Mouse (Mus musculus): Measurements from ENCODE around the gene 9530003J23Rik. TPM values are rescaled to one million over a fixed set of nuclear protein-coding genes. Genes with fewer than 3 reads are reported as not detected.

Gene 9530003J23Rik
- polyA plus RNA-seq, 1 experiment from 2014 or later = not detected

GRCm38 (mm10) chr10:117203558-117203981, 34.9 kb downstream of the 9530003J23Rik start:
- H3K27ac ChIP-seq (ENCODE audit: low read length) = no peak overlapping the region
- H3K4me3 ChIP-seq (replicated peaks; ENCODE audit: low read length) = no peak overlapping the region
- H3K9me3 ChIP-seq (replicated peaks; ENCODE audit: control insufficient read depth, low read length) = no peaks in the 10 kb centered on the region
- WGBS = 57% methylated on average over 2 of the region's 2 CpGs
- H3K27me3 ChIP-seq (ENCODE audit: control insufficient read depth, insufficient read depth, low read length) = no peaks in the 10 kb centered on the region
- no peaks in the 10 kb centered on the region for H3K36me3 ChIP-seq (ENCODE audit: control insufficient read depth, insufficient read depth, low read length)
- no peak overlapping the region for H3K4me2 ChIP-seq (ENCODE audit: low read depth, low read length)
- ATAC-seq (ENCODE audit: insufficient read depth, low FRiP score) = no peak
- no peak overlapping the region for H3K9ac ChIP-seq (ENCODE audit: low read length)
- H3K4me1 ChIP-seq (ENCODE audit: control insufficient read depth, insufficient read depth, low read length) = no peaks in the 10 kb centered on the region; the same call in 1 of the 2 replicates

- H3K4me1 ChIP-seq (ENCODE audit: control insufficient read depth, insufficient read depth, low read length) = no peaks in the 10 kb centered on the region; the same call in 1 of the 2 replicates
- H3K9me3 ChIP-seq (replicated peaks; ENCODE audit: control insufficient read depth, low read length) = no peaks in the 10 kb centered on the region
- H3K27ac ChIP-seq (ENCODE audit: low read length) = no peak overlapping the region
- H3K9ac ChIP-seq (ENCODE audit: low read length) = no peak overlapping the region
- no peak overlapping the region for H3K4me3 ChIP-seq (replicated peaks; ENCODE audit: low read length)
- H3K4me2 ChIP-seq (ENCODE audit: low read depth, low read length) = no peak overlapping the region
- H3K27me3 ChIP-seq (ENCODE audit: control insufficient read depth, insufficient read depth, low read length) = no peaks in the 10 kb centered on the region
- ATAC-seq (ENCODE audit: insufficient read depth, low FRiP score) = no peak
- 49% methylated on average over 17 of the region's 17 CpGs for WGBS
- no peaks in the 10 kb centered on the region for H3K36me3 ChIP-seq (ENCODE audit: control insufficient read depth, insufficient read depth, low read length)
These were observed 35.4 kb downstream of the 9530003J23Rik start for GRCm38 (mm10) chr10:117202981-117203557.

GRCm38 (mm10) chr10:117199701-117200100, 38.8 kb downstream of the 9530003J23Rik start:
- Histone ChIP-seq H3K36me3 (ENCODE audit: control insufficient read depth, insufficient read depth, low read length) (no peaks in the 10 kb centered on the region), H3K27ac (ENCODE audit: low read length) (no peak overlapping the region), H3K4me1 (ENCODE audit: control insufficient read depth, insufficient read depth, low read length) (no peaks in the 10 kb centered on the region; the same call in 1 of the 2 replicates), H3K4me2 (ENCODE audit: low read depth, low read length) (no peak overlapping the region), H3K9me3 (replicated peaks; ENCODE audit: control insufficient read depth, low read length) (no peaks in the 10 kb centered on the region), H3K27me3 (ENCODE audit: control insufficient read depth, insufficient read depth, low read length) (no peaks in the 10 kb centered on the region), H3K9ac (ENCODE audit: low read length) (no peak overlapping the region), H3K4me3 (replicated peaks; ENCODE audit: low read length) (no peak overlapping the region)
- ATAC-seq (ENCODE audit: insufficient read depth, low FRiP score) = no peak
- 69% methylated on average over 3 of the region's 3 CpGs for WGBS

GRCm38 (mm10) chr10:117196696-117197095, 41.8 kb downstream of the 9530003J23Rik start:
- no peak overlapping the region for H3K4me2 ChIP-seq (ENCODE audit: low read depth, low read length)
- no peak for ATAC-seq (ENCODE audit: insufficient read depth, low FRiP score)
- no peaks in the 10 kb centered on the region for H3K9me3 ChIP-seq (replicated peaks; ENCODE audit: control insufficient read depth, low read length)
- H3K4me1 ChIP-seq (ENCODE audit: control insufficient read depth, insufficient read depth, low read length) = no peaks in the 10 kb centered on the region
- no peak overlapping the region for H3K9ac ChIP-seq (ENCODE audit: low read length)
- no peak overlapping the region for H3K27ac ChIP-seq (ENCODE audit: low read length)
- H3K4me3 ChIP-seq (replicated peaks; ENCODE audit: low read length) = no peak overlapping the region
- WGBS = 65% methylated on average over 3 of the region's 3 CpGs
- H3K27me3 ChIP-seq (ENCODE audit: control insufficient read depth, insufficient read depth, low read length) = no peaks in the 10 kb centered on the region
- H3K36me3 ChIP-seq (ENCODE audit: control insufficient read depth, insufficient read depth, low read length) = no peaks in the 10 kb centered on the region

- no peak overlapping the region for H3K27ac ChIP-seq (ENCODE audit: low read length)
- no peak for ATAC-seq (ENCODE audit: insufficient read depth, low FRiP score)
- WGBS = 90% methylated on average over 4 of the region's 4 CpGs
- no peak overlapping the region for H3K4me3 ChIP-seq (replicated peaks; ENCODE audit: low read length)
- no peak overlapping the region for H3K4me2 ChIP-seq (ENCODE audit: low read depth, low read length)
- no peaks in the 10 kb centered on the region for H3K4me1 ChIP-seq (ENCODE audit: control insufficient read depth, insufficient read depth, low read length)
- no peaks in the 10 kb centered on the region for H3K27me3 ChIP-seq (ENCODE audit: control insufficient read depth, insufficient read depth, low read length)
- no peak overlapping the region for H3K9ac ChIP-seq (ENCODE audit: low read length)
- no peaks in the 10 kb centered on the region for H3K36me3 ChIP-seq (ENCODE audit: control insufficient read depth, insufficient read depth, low read length)
- no peaks in the 10 kb centered on the region for H3K9me3 ChIP-seq (replicated peaks; ENCODE audit: control insufficient read depth, low read length)
These were observed 42.8 kb downstream of the 9530003J23Rik start for GRCm38 (mm10) chr10:117195748-117196147.

- Histone ChIP-seq H3K9me3 (replicated peaks; ENCODE audit: control insufficient read depth, low read length) (no peaks in the 10 kb centered on the region), H3K27ac (ENCODE audit: low read length) (no peak overlapping the region), H3K27me3 (ENCODE audit: control insufficient read depth, insufficient read depth, low read length) (no peaks in the 10 kb centered on the region), H3K36me3 (ENCODE audit: control insufficient read depth, insufficient read depth, low read length) (no peaks in the 10 kb centered on the region), H3K4me1 (ENCODE audit: control insufficient read depth, insufficient read depth, low read length) (no peaks in the 10 kb centered on the region), H3K4me3 (replicated peaks; ENCODE audit: low read length) (no peak overlapping the region), H3K9ac (ENCODE audit: low read length) (no peak overlapping the region), H3K4me2 (ENCODE audit: low read depth, low read length) (no peak overlapping the region)
- no peak for ATAC-seq (ENCODE audit: insufficient read depth, low FRiP score)
- WGBS = 75% methylated on average over 12 of the region's 12 CpGs
These were observed 43.5 kb downstream of the 9530003J23Rik start for GRCm38 (mm10) chr10:117195005-117195404.

- H3K36me3 ChIP-seq (ENCODE audit: control insufficient read depth, insufficient read depth, low read length) = no peaks in the 10 kb centered on the region
- no peak for ATAC-seq (ENCODE audit: insufficient read depth, low FRiP score)
- H3K9me3 ChIP-seq (replicated peaks; ENCODE audit: control insufficient read depth, low read length) = no peaks in the 10 kb centered on the region
- H3K9ac ChIP-seq (ENCODE audit: low read length) = no peak overlapping the region
- no peak overlapping the region for H3K4me2 ChIP-seq (ENCODE audit: low read depth, low read length)
- H3K27ac ChIP-seq (ENCODE audit: low read length) = no peak overlapping the region
- no peaks in the 10 kb centered on the region for H3K4me1 ChIP-seq (ENCODE audit: control insufficient read depth, insufficient read depth, low read length)
- no peak overlapping the region for H3K4me3 ChIP-seq (replicated peaks; ENCODE audit: low read length)
- no peaks in the 10 kb centered on the region for H3K27me3 ChIP-seq (ENCODE audit: control insufficient read depth, insufficient read depth, low read length)
- WGBS = 76% methylated on average over 5 of the region's 5 CpGs
These were observed 45.1 kb downstream of the 9530003J23Rik start for GRCm38 (mm10) chr10:117193364-117193763.

- no peaks in the 10 kb centered on the region for H3K27me3 ChIP-seq (ENCODE audit: control insufficient read depth, insufficient read depth, low read length)
- 34% methylated on average over 9 of the region's 9 CpGs for WGBS
- no peak overlapping the region for H3K4me3 ChIP-seq (replicated peaks; ENCODE audit: low read length)
- H3K4me1 ChIP-seq (ENCODE audit: control insufficient read depth, insufficient read depth, low read length) = no peaks in the 10 kb centered on the region
- H3K9me3 ChIP-seq (replicated peaks; ENCODE audit: control insufficient read depth, low read length) = no peaks in the 10 kb centered on the region
- H3K4me2 ChIP-seq (ENCODE audit: low read depth, low read length) = no peak overlapping the region
- H3K36me3 ChIP-seq (ENCODE audit: control insufficient read depth, insufficient read depth, low read length) = no peaks in the 10 kb centered on the region
- H3K27ac ChIP-seq (ENCODE audit: low read length) = no peak overlapping the region
- ATAC-seq (ENCODE audit: insufficient read depth, low FRiP score) = no peak
- H3K9ac ChIP-seq (ENCODE audit: low read length) = no peak overlapping the region
These were observed 53.0 kb downstream of the 9530003J23Rik start for GRCm38 (mm10) chr10:117185399-117186089.

Data from stomach, embryonic 16.5 days (tissue).